Mouse (Mus musculus) embryonic facial prominence, embryonic 10.5 days (tissue): ENCODE measurements at regions not wholly inside any gene's neighbourhood (a gene's known extent, or its start where the extent isn't known, plus 50 kb on each side); places are given as distances from the start of the nearest gene placed in this dataset.

ENCODE experiments used
- DNase-seq: peaks from one replicate; pipeline ENCODE4 v3.0.0-alpha.2; 2017; ENCODE audit warnings: low spot score
- H3K27ac ChIP-seq: fragments of 300-500 bp; sonication (generic); replicated peaks from 2 replicates; pipeline ENCODE4 v1.5.1; 2016; ENCODE audit warnings: mild to moderate bottlenecking
- H3K27me3 ChIP-seq: fragments of 300-500 bp; sonication (generic); replicated peaks from 2 replicates; pipeline ENCODE4 v1.6.1; 2016; ENCODE audit warnings: low read depth, mild to moderate bottlenecking; ENCODE audit not compliant: poor library complexity, severe bottlenecking
- H3K36me3 ChIP-seq: fragments of 300-500 bp; sonication (generic); replicated peaks from 2 replicates; pipeline ENCODE4 v1.6.1; 2016; ENCODE audit warnings: mild to moderate bottlenecking, moderate library complexity
- H3K4me1 ChIP-seq: fragments of 300-500 bp; sonication (generic); 2 replicates; pipeline ENCODE4 v1.6.1; 2016
- H3K4me3 ChIP-seq: fragments of 300-500 bp; sonication (generic); 2 replicates; pipeline ENCODE4 v1.5.1; 2016; ENCODE audit warnings: mild to moderate bottlenecking, moderate library complexity
- H3K9me3 ChIP-seq: fragments of 300-500 bp; sonication (generic); 2 replicates; pipeline ENCODE4 v1.6.1; 2016; ENCODE audit warnings: mild to moderate bottlenecking
- WGBS: fragments of 180-500 bp; shearing (Covaris S2); methylation state at CpG from one replicate; pipeline ENCODE4 v1.1.7; 2016; 5-methylcytosine and 5-hydroxymethylcytosine counted together

- Histone ChIP-seq H3K27ac (no peak overlapping the region), H3K9me3 (no peaks in the 10 kb centered on the region), H3K36me3 (no peaks in the 10 kb centered on the region), H3K27me3 (no peaks in the 10 kb centered on the region), H3K4me3 (no peak overlapping the region), H3K4me1 (no peaks in the 10 kb centered on the region)
- no peak for DNase-seq
- 85% methylated on average over 15 of the region's 15 CpGs for WGBS
Measured at GRCm38 (mm10) chr2:161390954-161391690, 282.2 kb upstream of the Chd6 start.

- Histone ChIP-seq H3K36me3 (no peaks in the 10 kb centered on the region), H3K27me3 (no peaks in the 10 kb centered on the region), H3K9me3 (no peaks in the 10 kb centered on the region), H3K4me3 (no peak overlapping the region), H3K27ac (no peak overlapping the region), H3K4me1 (no peaks in the 10 kb centered on the region)
- DNase-seq = no peak
- WGBS = 84% methylated on average over 5 of the region's 5 CpGs
Measured at GRCm38 (mm10) chr2:161389318-161389835, 280.5 kb upstream of the Chd6 start.

GRCm38 (mm10) chr2:161387054-161387453 is 278.2 kb upstream of the Chd6 start:
- DNase-seq = no peak
- WGBS = 91% methylated on average over 6 of the region's 6 CpGs
- Histone ChIP-seq H3K9me3 (no peaks in the 10 kb centered on the region), H3K27ac (no peak overlapping the region), H3K27me3 (no peaks in the 10 kb centered on the region), H3K4me1 (no peaks in the 10 kb centered on the region), H3K4me3 (no peak overlapping the region), H3K36me3 (no peaks in the 10 kb centered on the region)

GRCm38 (mm10) chr2:161382411-161382810 is 273.5 kb upstream of the Chd6 start:
- Histone ChIP-seq H3K27me3 (no peaks in the 10 kb centered on the region), H3K36me3 (no peaks in the 10 kb centered on the region)
- WGBS = 79% methylated on average over 3 of the region's 3 CpGs

GRCm38 (mm10) chr2:161378313-161378712 is 269.4 kb upstream of the Chd6 start:
- Histone ChIP-seq H3K27me3 (no peaks in the 10 kb centered on the region), H3K9me3 (no peaks in the 10 kb centered on the region), H3K4me1 (no peaks in the 10 kb centered on the region), H3K36me3 (no peaks in the 10 kb centered on the region), H3K4me3 (no peak overlapping the region), H3K27ac (no peak overlapping the region)
- no peak for DNase-seq
- WGBS = 88% methylated on average over 4 of the region's 4 CpGs

More at GRCm38 (mm10) chr2:161382411-161382810, 273.5 kb upstream of the Chd6 start:
- DNase-seq = no peak
- Histone ChIP-seq H3K4me3 (no peak overlapping the region), H3K9me3 (no peaks in the 10 kb centered on the region), H3K4me1 (no peaks in the 10 kb centered on the region), H3K27ac (no peak overlapping the region)

GRCm38 (mm10) chr2:161362325-161362724 is 253.4 kb upstream of the Chd6 start:
- H3K4me1 ChIP-seq = no peaks in the 10 kb centered on the region
- no peaks in the 10 kb centered on the region for H3K36me3 ChIP-seq
- no peaks in the 10 kb centered on the region for H3K9me3 ChIP-seq
- H3K27ac ChIP-seq = no peak overlapping the region
- no peak overlapping the region for H3K4me3 ChIP-seq
- 83% methylated on average over 3 of the region's 3 CpGs for WGBS
- no peaks in the 10 kb centered on the region for H3K27me3 ChIP-seq
- no peak for DNase-seq

GRCm38 (mm10) chr2:161349110-161349509 is 240.2 kb upstream of the Chd6 start:
- no peak overlapping the region for H3K4me3 ChIP-seq
- 34% methylated on average over 4 of the region's 4 CpGs for WGBS
- no peaks in the 10 kb centered on the region for H3K4me1 ChIP-seq
- H3K9me3 ChIP-seq = no peaks in the 10 kb centered on the region
- H3K27me3 ChIP-seq = no peaks in the 10 kb centered on the region
- no peak overlapping the region for H3K27ac ChIP-seq
- H3K36me3 ChIP-seq = no peaks in the 10 kb centered on the region
- no peak for DNase-seq

GRCm38 (mm10) chr2:161344018-161344417 is 235.1 kb upstream of the Chd6 start:
- H3K4me3 ChIP-seq = no peak overlapping the region
- no peaks in the 10 kb centered on the region for H3K9me3 ChIP-seq
- DNase-seq = no peak
- H3K36me3 ChIP-seq = no peaks in the 10 kb centered on the region
- peaks cover 24% of the 10 kb centered on the region for H3K27me3 ChIP-seq
- 81% methylated on average over 2 of the region's 2 CpGs for WGBS
- no peak overlapping the region for H3K27ac ChIP-seq
- peaks cover 34% of the 10 kb centered on the region for H3K4me1 ChIP-seq

- WGBS = 85% methylated on average over 2 of the region's 2 CpGs
- Histone ChIP-seq H3K27me3 (peaks cover 24% of the 10 kb centered on the region), H3K4me3 (no peak overlapping the region), H3K9me3 (no peaks in the 10 kb centered on the region), H3K36me3 (no peaks in the 10 kb centered on the region), H3K27ac (no peak overlapping the region), H3K4me1 (peaks cover 36% of the 10 kb centered on the region)
- no peak for DNase-seq
Measured at GRCm38 (mm10) chr2:161342648-161343047, 233.8 kb upstream of the Chd6 start.

- Histone ChIP-seq H3K4me3 (peak overlapping the region; percentile 44), H3K27ac (peak overlapping the region; percentile 67), H3K27me3 (peaks cover 24% of the 10 kb centered on the region), H3K36me3 (no peaks in the 10 kb centered on the region), H3K4me1 (peaks cover 36% of the 10 kb centered on the region), H3K9me3 (no peaks in the 10 kb centered on the region)
- WGBS = 1% methylated on average over 11 of the region's 11 CpGs
- DNase-seq = peak; percentile 74
Measured at GRCm38 (mm10) chr2:161341368-161341891, 232.6 kb upstream of the Chd6 start.

GRCm38 (mm10) chr2:161340291-161340690 is 231.4 kb upstream of the Chd6 start:
- Histone ChIP-seq H3K9me3 (no peaks in the 10 kb centered on the region), H3K27me3 (peaks cover 24% of the 10 kb centered on the region), H3K4me3 (no peak overlapping the region), H3K4me1 (peaks cover 36% of the 10 kb centered on the region), H3K27ac (peak overlapping the region; percentile 67; the same call in 1 of the 2 replicates), H3K36me3 (no peaks in the 10 kb centered on the region)
- DNase-seq = no peak
- 73% methylated on average over 9 of the region's 9 CpGs for WGBS

- H3K27me3 ChIP-seq = peaks cover 24% of the 10 kb centered on the region
- peak; percentile 53 for DNase-seq
- 7% methylated on average over 14 of the region's 14 CpGs for WGBS
- no peaks in the 10 kb centered on the region for H3K9me3 ChIP-seq
- H3K4me3 ChIP-seq = no peak overlapping the region; the same call in 1 of the 2 replicates
- H3K4me1 ChIP-seq = peaks cover 36% of the 10 kb centered on the region
- peak overlapping the region; percentile 67 for H3K27ac ChIP-seq
- H3K36me3 ChIP-seq = no peaks in the 10 kb centered on the region
Measured at GRCm38 (mm10) chr2:161339327-161340001, 230.6 kb upstream of the Chd6 start.

- Histone ChIP-seq H3K27ac (peak overlapping the region; percentile 67), H3K36me3 (no peaks in the 10 kb centered on the region), H3K9me3 (no peaks in the 10 kb centered on the region), H3K4me1 (peaks cover 36% of the 10 kb centered on the region), H3K27me3 (peaks cover 24% of the 10 kb centered on the region), H3K4me3 (no peak overlapping the region; the same call in 1 of the 2 replicates)
- 13% methylated on average over 3 of the region's 3 CpGs for WGBS
- no peak for DNase-seq
Measured at GRCm38 (mm10) chr2:161338953-161339326, 230.1 kb upstream of the Chd6 start.
